Mouse (Mus musculus) spleen, adult 2 months (tissue): ENCODE measurements around the gene Mre11a.

Experiments
- CTCF ChIP-seq: fragments of 200-500 bp; IDR thresholded peaks from 2 replicates; pipeline ENCODE4 v1.5.1; 2011; ENCODE audit warnings: mild to moderate bottlenecking, inconsistent platforms; ENCODE audit not compliant: insufficient read depth, insufficient read length, insufficient replicate concordance; ENCODE audit errors: extremely low read depth
- POLR2A ChIP-seq: fragments of 200-500 bp; IDR thresholded peaks from 2 replicates; pipeline ENCODE4 v1.6.1; 2011; ENCODE audit warnings: low read depth, low read length, inconsistent platforms

DNA sequence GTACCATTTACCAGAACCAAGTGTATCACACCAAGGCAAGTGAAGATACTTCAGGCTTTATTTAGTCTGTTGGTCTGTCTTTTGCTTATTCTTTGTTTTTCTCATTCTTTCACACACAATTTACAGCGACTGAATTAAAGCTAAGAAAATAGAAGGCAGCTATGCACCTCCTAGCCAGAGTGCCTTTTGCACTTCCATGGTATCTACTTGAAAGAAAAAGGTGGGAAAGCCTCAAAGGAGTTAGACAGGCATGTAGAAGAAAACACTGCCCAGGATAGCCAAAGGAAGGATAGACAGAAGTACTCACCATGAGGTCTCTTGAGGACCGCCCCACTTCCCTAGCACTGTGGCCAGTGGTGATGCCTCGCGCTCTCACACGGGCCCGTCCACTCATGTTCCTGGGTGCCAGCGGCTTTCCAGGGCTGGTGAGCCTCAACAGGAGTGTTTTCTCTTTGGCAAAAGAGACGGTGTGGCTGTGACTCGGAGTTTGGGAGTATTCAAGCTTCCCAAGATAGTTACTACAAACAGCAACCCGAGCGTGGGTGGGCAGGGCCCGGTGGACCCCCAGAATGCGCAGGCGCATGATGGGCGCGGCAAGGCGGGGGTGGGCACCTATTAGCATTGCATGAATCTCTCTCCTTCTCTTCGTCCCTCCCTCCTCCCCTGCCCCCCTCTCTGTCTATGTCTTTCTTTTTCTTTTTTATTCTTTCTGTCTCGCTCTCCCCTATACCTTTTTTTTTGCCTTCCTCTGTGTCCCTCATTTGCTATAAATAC lies 44.1 kb upstream of the Mre11a start, which contains the start of gene Piwil4:
- no peak for TF ChIP-seq POLR2A
- TF ChIP-seq CTCF = no peak
